Mouse (Mus musculus) forebrain, embryonic 15.5 days (tissue): ENCODE measurements at regions not wholly inside any gene's neighbourhood (a gene's known extent, or its start where the extent isn't known, plus 50 kb on each side); places are given as distances from the start of the nearest gene placed in this dataset.

Experiments used
- ATAC-seq: fragments of 200-750 bp; cut with Nextera tagmentation; replicated peaks from 2 replicates; pipeline ENCODE4 v1.8.0; 2017; ENCODE audit warnings: mild to moderate bottlenecking, moderate TSS enrichment, moderate library complexity
- H3K27ac ChIP-seq: fragments of 300-500 bp; sonication (generic); replicated peaks from 2 replicates; pipeline ENCODE4 v1.5.1; 2015; ENCODE audit warnings: mild to moderate bottlenecking, inconsistent platforms
- H3K27me3 ChIP-seq: fragments of 300-500 bp; sonication (generic); 2 replicates; pipeline ENCODE4 v1.6.1; 2015; ENCODE audit warnings: inconsistent platforms
- H3K36me3 ChIP-seq: fragments of 300-500 bp; sonication (generic); 2 replicates; pipeline ENCODE4 v1.6.1; 2015; ENCODE audit warnings: mild to moderate bottlenecking, inconsistent platforms
- H3K4me1 ChIP-seq: fragments of 300-500 bp; sonication (generic); 2 replicates; pipeline ENCODE4 v1.6.1; 2015; ENCODE audit warnings: inconsistent platforms
- H3K4me2 ChIP-seq: fragments of 300-500 bp; sonication (generic); replicated peaks from 2 replicates; pipeline ENCODE4 v1.6.1; 2015; ENCODE audit warnings: mild to moderate bottlenecking, inconsistent platforms
- H3K4me3 ChIP-seq: fragments of 300-500 bp; sonication (generic); 2 replicates; pipeline ENCODE4 v1.5.1; 2015; ENCODE audit warnings: mild to moderate bottlenecking, inconsistent platforms
- H3K9ac ChIP-seq: fragments of 300-500 bp; sonication (generic); replicated peaks from 2 replicates; pipeline ENCODE4 v1.6.1; 2015; ENCODE audit warnings: mild to moderate bottlenecking, inconsistent platforms
- H3K9me3 ChIP-seq: fragments of 300-500 bp; sonication (generic); 2 replicates; pipeline ENCODE4 v1.6.1; 2016; ENCODE audit warnings: inconsistent platforms
- WGBS: fragments of 180-500 bp; shearing (Covaris S2); methylation state at CpG from one replicate; pipeline ENCODE4 v1.1.7; 2015; ENCODE audit warnings: mixed read lengths; 5-methylcytosine and 5-hydroxymethylcytosine counted together

DNA sequence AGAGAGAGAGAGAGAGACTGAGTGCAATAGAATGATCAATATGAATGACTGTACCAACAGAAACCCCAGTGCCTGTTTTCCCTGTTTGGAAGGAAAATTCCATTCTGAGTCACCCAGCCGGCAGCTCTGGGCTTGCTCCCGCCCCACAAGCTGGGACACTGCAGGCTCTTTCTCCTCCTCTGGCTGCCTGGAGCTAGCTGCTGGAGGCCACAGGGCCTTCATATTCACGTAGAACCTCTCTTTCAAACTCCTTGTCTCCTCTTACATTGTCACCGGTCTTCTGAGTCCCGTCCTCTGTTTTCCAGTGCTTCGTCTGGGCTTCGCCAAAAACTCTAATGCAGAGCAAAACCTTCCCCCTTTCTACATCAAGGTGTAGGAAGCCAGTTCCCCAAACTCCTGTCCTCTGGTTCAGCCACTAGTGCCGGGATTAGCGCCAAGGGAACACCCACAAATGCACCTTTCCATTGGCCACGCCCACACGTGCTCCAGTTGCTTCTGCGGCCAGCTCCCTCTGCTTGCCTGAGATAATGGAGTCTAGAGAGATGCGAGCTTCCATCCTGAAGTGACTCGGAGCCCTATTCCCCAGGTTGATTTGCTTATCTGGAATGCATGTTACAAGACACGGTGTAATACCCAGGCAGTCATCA, 76.4 kb upstream of the Map1b start:
- no peak for ATAC-seq
- H3K27ac ChIP-seq: no peak overlapping the region
- WGBS: 19% methylated on average over 15 of the region's 15 CpGs

DNA sequence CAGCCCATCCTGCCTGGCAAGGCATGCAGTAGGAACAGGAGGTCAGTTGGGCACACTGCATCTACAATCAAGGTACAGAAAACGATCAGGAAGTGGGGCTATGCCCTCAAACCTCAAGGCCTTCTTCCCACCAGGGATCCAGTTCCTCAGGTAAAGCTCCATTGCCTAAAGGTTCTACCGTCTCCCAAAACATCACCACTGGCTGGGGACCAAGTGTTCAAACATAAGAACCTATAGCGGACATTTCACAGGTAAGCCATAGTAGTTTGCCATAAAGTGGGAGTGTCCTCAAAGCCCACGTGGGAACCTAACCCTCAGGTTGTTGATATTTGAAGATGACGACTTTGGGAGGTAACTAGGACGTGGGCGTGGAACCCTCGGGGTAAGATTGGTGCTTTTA, 72.3 kb upstream of the Map1b start:
- WGBS: 89% methylated on average over 8 of the region's 8 CpGs
- no peaks in the 10 kb centered on the region for H3K27me3 ChIP-seq
- H3K9me3 ChIP-seq: no peaks in the 10 kb centered on the region
- no peak overlapping the region for H3K9ac ChIP-seq
- no peak overlapping the region for H3K27ac ChIP-seq
- no peak for ATAC-seq
- no peaks in the 10 kb centered on the region for H3K36me3 ChIP-seq
- H3K4me2 ChIP-seq: no peak overlapping the region
- H3K4me1 ChIP-seq: peaks cover 16% of the 10 kb centered on the region
- H3K4me3 ChIP-seq: no peak overlapping the region

More for the DNA sequence above, 76.4 kb upstream of the Map1b start:
- Histone ChIP-seq H3K9ac (no peak overlapping the region), H3K9me3 (no peaks in the 10 kb centered on the region), H3K4me3 (no peak overlapping the region), H3K27me3 (no peaks in the 10 kb centered on the region), H3K36me3 (no peaks in the 10 kb centered on the region), H3K4me1 (peaks cover 18% of the 10 kb centered on the region), H3K4me2 (no peak overlapping the region)

DNA sequence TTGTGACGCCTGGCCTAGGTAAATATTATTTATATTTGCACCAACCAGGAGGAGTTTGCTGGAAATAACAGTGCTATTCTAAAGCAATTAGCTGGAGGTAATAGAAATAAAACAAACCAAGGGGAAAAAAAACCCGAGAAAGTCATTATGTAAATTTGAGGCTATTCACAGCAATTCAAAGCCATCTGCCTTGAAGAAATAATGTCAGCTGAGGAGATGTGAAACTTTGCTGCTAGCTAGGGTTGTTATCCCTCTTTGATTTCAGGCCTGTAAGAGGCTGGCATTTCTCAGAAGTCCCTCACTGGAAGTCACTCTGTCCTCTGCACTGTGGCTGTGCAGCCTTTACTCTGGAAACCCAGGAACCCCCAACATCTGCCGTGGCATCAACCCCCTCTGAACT, 67.5 kb upstream of the Map1b start:
- H3K4me1 ChIP-seq: peaks cover 15% of the 10 kb centered on the region
- WGBS: 30% methylated on average over 3 of the region's 3 CpGs
- H3K9ac ChIP-seq: no peak overlapping the region
- no peaks in the 10 kb centered on the region for H3K36me3 ChIP-seq
- no peaks in the 10 kb centered on the region for H3K9me3 ChIP-seq
- ATAC-seq: no peak
- H3K4me3 ChIP-seq: no peak overlapping the region
- no peak overlapping the region for H3K4me2 ChIP-seq
- H3K27ac ChIP-seq: no peak overlapping the region
- H3K27me3 ChIP-seq: no peaks in the 10 kb centered on the region

DNA sequence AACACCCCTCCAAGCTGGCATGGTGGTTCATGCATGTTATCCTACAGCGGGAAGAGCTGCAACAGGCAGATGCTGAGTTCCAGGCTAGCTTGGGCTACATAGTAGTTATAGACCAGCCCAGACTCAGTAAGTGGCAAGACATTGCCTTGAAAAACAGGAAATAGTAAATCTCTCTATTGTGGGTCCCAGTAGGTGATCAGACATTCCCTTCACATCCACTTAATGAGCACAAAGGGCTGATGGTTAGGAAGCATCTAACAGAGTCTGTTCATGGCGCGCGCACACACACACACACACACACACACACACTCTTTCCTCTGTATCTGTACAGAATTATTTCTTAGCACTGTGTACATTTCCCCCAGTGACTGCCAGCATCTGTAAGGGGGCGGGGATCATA, 64.0 kb upstream of the Map1b start:
- Histone ChIP-seq H3K4me3 (no peak overlapping the region), H3K27ac (no peak overlapping the region), H3K9me3 (no peaks in the 10 kb centered on the region), H3K9ac (no peak overlapping the region), H3K27me3 (no peaks in the 10 kb centered on the region), H3K4me2 (no peak overlapping the region), H3K36me3 (no peaks in the 10 kb centered on the region), H3K4me1 (peaks cover 15% of the 10 kb centered on the region)
- ATAC-seq: no peak
- WGBS: 85% methylated on average over 5 of the region's 5 CpGs

DNA sequence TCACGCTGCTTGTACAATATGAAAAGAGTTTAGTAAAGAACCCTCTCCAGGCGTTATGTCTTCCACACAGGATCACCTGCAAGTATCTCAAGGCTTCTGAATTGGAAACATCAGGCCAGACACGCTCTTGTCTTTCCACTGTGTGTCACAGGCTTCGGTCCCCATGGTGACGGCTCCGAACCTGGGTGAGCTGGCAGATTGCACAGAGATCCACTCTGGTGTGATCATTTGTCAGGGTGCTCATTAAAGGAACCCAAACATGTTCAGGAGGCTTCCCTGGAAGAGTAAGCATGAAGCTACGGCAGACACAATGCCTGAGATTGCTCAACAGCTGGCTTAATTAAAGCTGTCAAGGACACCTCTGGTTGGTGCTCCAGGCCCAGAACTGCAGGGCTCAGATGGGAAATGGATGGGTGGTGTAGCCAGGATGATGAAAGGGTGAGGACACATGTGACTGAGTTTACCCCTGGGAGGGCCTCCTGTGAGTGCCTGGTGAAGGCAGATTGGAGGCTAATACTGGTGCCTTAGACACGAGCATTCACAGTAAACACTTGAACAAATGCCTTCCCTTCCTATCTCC, 63.3 kb upstream of the Map1b start:
- Histone ChIP-seq H3K4me2 (no peak overlapping the region), H3K4me3 (no peak overlapping the region), H3K9ac (no peak overlapping the region), H3K9me3 (no peaks in the 10 kb centered on the region), H3K4me1 (peaks cover 15% of the 10 kb centered on the region), H3K27ac (no peak overlapping the region), H3K36me3 (no peaks in the 10 kb centered on the region), H3K27me3 (no peaks in the 10 kb centered on the region)
- WGBS: 61% methylated on average over 8 of the region's 8 CpGs
- ATAC-seq: 0 out of 2 replicates have a peak, but pooled peaks have one; percentile 16

DNA sequence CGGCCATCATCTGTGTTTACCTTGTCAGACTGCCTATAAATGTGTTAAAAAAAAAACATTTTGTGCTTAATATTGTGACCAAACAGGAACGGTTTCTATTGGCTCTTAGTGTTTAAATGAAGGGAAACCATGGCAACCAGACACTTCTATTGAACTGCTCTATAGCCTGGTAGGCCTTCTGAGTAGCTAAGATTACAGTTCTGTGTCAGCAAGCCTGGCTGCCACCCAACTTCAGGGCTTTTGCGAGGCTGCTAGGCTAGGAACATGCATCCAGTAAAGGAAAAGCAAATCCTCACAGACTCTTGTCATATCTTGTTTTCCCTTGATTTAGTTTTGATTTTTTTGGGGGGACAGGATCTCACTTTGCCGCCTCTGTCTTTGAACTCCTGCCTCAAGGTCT, 61.3 kb upstream of the Map1b start:
- H3K9me3 ChIP-seq: no peaks in the 10 kb centered on the region
- no peak overlapping the region for H3K4me2 ChIP-seq
- peaks cover 8% of the 10 kb centered on the region; the same call in 1 of the 2 replicates for H3K4me1 ChIP-seq
- H3K27me3 ChIP-seq: no peaks in the 10 kb centered on the region
- 42% methylated on average over 4 of the region's 4 CpGs for WGBS
- H3K9ac ChIP-seq: no peak overlapping the region
- H3K4me3 ChIP-seq: no peak overlapping the region
- no peaks in the 10 kb centered on the region for H3K36me3 ChIP-seq
- peak; percentile 43; the same call in 1 of the 2 replicates for ATAC-seq
- peak overlapping the region; percentile 15; the same call in 1 of the 2 replicates for H3K27ac ChIP-seq

DNA sequence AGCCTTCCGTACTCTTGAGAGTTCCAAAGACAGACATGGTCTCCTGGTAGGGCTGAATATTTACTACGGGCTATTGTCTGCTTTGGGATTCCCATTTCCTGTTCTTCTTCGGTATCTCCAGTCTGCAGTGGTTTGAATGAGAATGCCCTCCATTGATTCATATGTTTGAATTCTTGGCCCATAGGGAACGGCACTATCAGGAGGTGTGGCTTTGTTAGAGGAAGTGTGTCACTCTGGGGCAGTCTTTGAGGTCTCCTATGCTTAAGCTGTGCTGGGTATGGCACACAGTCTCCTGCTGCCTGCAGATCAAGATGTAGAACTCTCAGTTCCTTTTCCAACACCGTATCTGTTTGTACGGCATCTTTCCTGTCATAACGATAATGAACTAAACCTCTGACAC, 56.7 kb upstream of the Map1b start:
- 91% methylated on average over 7 of the region's 7 CpGs for WGBS
- Histone ChIP-seq H3K27ac (no peak overlapping the region), H3K36me3 (no peaks in the 10 kb centered on the region), H3K4me2 (no peak overlapping the region), H3K9me3 (no peaks in the 10 kb centered on the region), H3K27me3 (no peaks in the 10 kb centered on the region), H3K9ac (no peak overlapping the region), H3K4me3 (no peak overlapping the region), H3K4me1 (no peaks in the 10 kb centered on the region)
- ATAC-seq: no peak

DNA sequence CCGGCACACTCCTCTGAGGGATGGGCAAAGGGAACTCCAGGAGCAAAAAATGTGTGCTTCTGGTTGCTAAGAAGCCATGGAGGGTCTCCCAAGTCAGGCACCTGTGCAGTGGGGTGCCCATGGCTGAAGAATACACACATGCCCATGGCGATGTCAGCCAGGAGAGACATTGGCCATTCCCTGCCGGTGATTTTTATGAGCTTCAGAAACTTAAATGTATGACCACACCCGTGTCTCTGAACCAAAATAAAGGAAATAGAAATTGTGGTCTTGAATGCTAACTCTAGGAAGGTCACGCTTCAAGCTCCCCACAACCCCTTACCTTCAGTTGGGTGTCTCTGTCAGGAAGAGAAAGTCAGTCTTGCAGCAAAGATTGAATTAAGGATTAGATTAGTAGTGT, 56.0 kb upstream of the Map1b start:
- no peak overlapping the region for H3K4me3 ChIP-seq
- H3K36me3 ChIP-seq: no peaks in the 10 kb centered on the region
- H3K27ac ChIP-seq: no peak overlapping the region
- H3K9ac ChIP-seq: no peak overlapping the region
- 90% methylated on average over 5 of the region's 5 CpGs for WGBS
- H3K4me1 ChIP-seq: no peaks in the 10 kb centered on the region
- no peaks in the 10 kb centered on the region for H3K27me3 ChIP-seq
- H3K4me2 ChIP-seq: no peak overlapping the region
- no peaks in the 10 kb centered on the region for H3K9me3 ChIP-seq
- no peak for ATAC-seq
